Mouse (Mus musculus): Measurements from ENCODE around the gene Med20. TPM values are rescaled to one million over a fixed set of nuclear protein-coding genes. Genes with fewer than 3 reads are reported as not detected.
A peak's percentile ranks its signal among the peaks of the same experiment; 100 is the strongest.

The Med20 gene
- polyA plus RNA-seq, 2 experiments: 23.1 to 23.2 TPM

- peak overlapping the region; percentile 93 for H3K27ac ChIP-seq
- peak overlapping the region; percentile 92 for H3K4me2 ChIP-seq (ENCODE audit: low read depth)
- peak; percentile 71 for ATAC-seq (ENCODE audit: insufficient read depth)
- H3K36me3 ChIP-seq (replicated peaks; ENCODE audit: control insufficient read depth, insufficient read depth, low read depth): peaks cover 45% of the 10 kb centered on the region
- H3K4me3 ChIP-seq (ENCODE audit: insufficient read depth in 1 of 2, low read depth in 2 of 2, low read length in 2 of 2): peak overlapping the region; percentile 72 to 93
- peak; percentile 43 for TF ChIP-seq EP300 (IDR thresholded peaks at IDR 0.05; ENCODE audit: low read depth)
- no peak for TF ChIP-seq CTCF (IDR thresholded peaks at IDR 0.05; ENCODE audit: low read depth)
- peak overlapping the region; percentile 98 for H3K9ac ChIP-seq (replicated peaks)
- DNase-seq (ENCODE audit: low read depth in 3 of 3, low spot score in 3 of 3): peak; percentile 83 to 90 (median 84)
- H3K9me3 ChIP-seq (ENCODE audit: control insufficient read depth, low read length): no peaks in the 10 kb centered on the region
- 1% methylated on average over 21 of the region's 21 CpGs for WGBS (ENCODE audit: insufficient replicate concordance)
- H3K4me1 ChIP-seq (replicated peaks; ENCODE audit: control insufficient read depth in 2 of 2, insufficient read depth in 2 of 2, low read length in 1 of 2): peaks cover 48 to 65% of the 10 kb centered on the region in 2 experiments
- H3K27me3 ChIP-seq (ENCODE audit: control insufficient read depth, insufficient read depth, low read length): no peaks in the 10 kb centered on the region
Observed at GRCm38 (mm10) chr17:47595248-47596161, 15.9 kb upstream of the Med20 start.

- DNase-seq (ENCODE audit: low read depth in 3 of 3, low spot score in 3 of 3) (no peak), ATAC-seq (ENCODE audit: insufficient read depth) (no peak)
- 20% methylated on average over 6 of the region's 6 CpGs for WGBS (ENCODE audit: insufficient replicate concordance)
- Histone ChIP-seq H3K27me3 (ENCODE audit: control insufficient read depth, insufficient read depth, low read length) (no peaks in the 10 kb centered on the region), H3K9ac (replicated peaks) (peak overlapping the region; percentile 98), H3K4me3 (ENCODE audit: insufficient read depth in 1 of 2, low read depth in 2 of 2, low read length in 2 of 2) (peak overlapping the region; percentile 72 to 93), H3K9me3 (ENCODE audit: control insufficient read depth, low read length) (no peaks in the 10 kb centered on the region), H3K4me1 (replicated peaks; ENCODE audit: control insufficient read depth in 2 of 2, insufficient read depth in 2 of 2, low read length in 1 of 2) (peaks cover 43 to 59% of the 10 kb centered on the region in 2 experiments), H3K36me3 (replicated peaks; ENCODE audit: control insufficient read depth, insufficient read depth, low read depth) (peaks cover 53% of the 10 kb centered on the region), H3K27ac (peak overlapping the region; percentile 93), H3K4me2 (ENCODE audit: low read depth) (peak overlapping the region; percentile 92)
- peak; percentile 6; the same call in 1 of the 2 replicates for TF ChIP-seq EP300 (IDR thresholded peaks at IDR 0.05; ENCODE audit: low read depth)
- TF ChIP-seq CTCF (IDR thresholded peaks at IDR 0.05; ENCODE audit: low read depth): no peak
Observed at GRCm38 (mm10) chr17:47596162-47596838, 15.1 kb upstream of the Med20 start.

GRCm38 (mm10) chr17:47596839-47597164, 14.6 kb upstream of the Med20 start:
- no peaks in the 10 kb centered on the region for H3K27me3 ChIP-seq (ENCODE audit: control insufficient read depth, insufficient read depth, low read length)
- peak overlapping the region; percentile 72 to 93 for H3K4me3 ChIP-seq (ENCODE audit: insufficient read depth in 1 of 2, low read depth in 2 of 2, low read length in 2 of 2)
- 40% methylated on average over 5 of the region's 5 CpGs for WGBS (ENCODE audit: insufficient replicate concordance)
- peaks cover 38 to 54% of the 10 kb centered on the region in 2 experiments for H3K4me1 ChIP-seq (replicated peaks; ENCODE audit: control insufficient read depth in 2 of 2, insufficient read depth in 2 of 2, low read length in 1 of 2)
- TF ChIP-seq CTCF (IDR thresholded peaks at IDR 0.05; ENCODE audit: low read depth): no peak
- TF ChIP-seq EP300 (IDR thresholded peaks at IDR 0.05; ENCODE audit: low read depth): no peak
- H3K4me2 ChIP-seq (ENCODE audit: low read depth): peak overlapping the region; percentile 92
- no peaks in the 10 kb centered on the region for H3K9me3 ChIP-seq (ENCODE audit: control insufficient read depth, low read length)
- H3K27ac ChIP-seq: peak overlapping the region; percentile 93
- H3K36me3 ChIP-seq (replicated peaks; ENCODE audit: control insufficient read depth, insufficient read depth, low read depth): peaks cover 58% of the 10 kb centered on the region
- ATAC-seq (ENCODE audit: insufficient read depth) (no peak), DNase-seq (ENCODE audit: low read depth in 3 of 3, low spot score in 3 of 3) (no peak)
- H3K9ac ChIP-seq (replicated peaks): peak overlapping the region; percentile 98

- H3K36me3 ChIP-seq (replicated peaks; ENCODE audit: control insufficient read depth, insufficient read depth, low read depth): peaks cover 62% of the 10 kb centered on the region
- no peak for TF ChIP-seq CTCF (IDR thresholded peaks at IDR 0.05; ENCODE audit: low read depth)
- TF ChIP-seq EP300 (IDR thresholded peaks at IDR 0.05; ENCODE audit: low read depth): no peak
Observed at GRCm38 (mm10) chr17:47597261-47597660, 14.1 kb upstream of the Med20 start.

More at GRCm38 (mm10) chr17:47597261-47597660, 14.1 kb upstream of the Med20 start:
- peak overlapping the region; percentile 93 for H3K27ac ChIP-seq
- H3K4me2 ChIP-seq (ENCODE audit: low read depth): peak overlapping the region; percentile 92
- H3K9ac ChIP-seq (replicated peaks): peak overlapping the region; percentile 98
- ATAC-seq (ENCODE audit: insufficient read depth) (no peak), DNase-seq (ENCODE audit: low read depth in 3 of 3, low spot score in 3 of 3) (no peak)
- H3K9me3 ChIP-seq (ENCODE audit: control insufficient read depth, low read length): no peaks in the 10 kb centered on the region
- peak overlapping the region; percentile 72 to 93 for H3K4me3 ChIP-seq (ENCODE audit: insufficient read depth in 1 of 2, low read depth in 2 of 2, low read length in 2 of 2)
- peaks cover 34 to 49% of the 10 kb centered on the region in 2 experiments for H3K4me1 ChIP-seq (replicated peaks; ENCODE audit: control insufficient read depth in 2 of 2, insufficient read depth in 2 of 2, low read length in 1 of 2)
- WGBS (ENCODE audit: insufficient replicate concordance): 65% methylated on average over 13 of the region's 13 CpGs
- no peaks in the 10 kb centered on the region for H3K27me3 ChIP-seq (ENCODE audit: control insufficient read depth, insufficient read depth, low read length)

Data from liver, embryonic 14.5 days (tissue).